Mouse (Mus musculus) neural tube, embryonic 11.5 days (tissue): ENCODE results near the gene Trappc2l. TPM values are rescaled to one million over a fixed set of nuclear protein-coding genes. Genes with fewer than 3 reads are reported as not detected.
A peak's percentile ranks its signal among the peaks of the same experiment; 100 is the strongest.
"Not testable (repeated sequence)": the region's sequence is repeated elsewhere in the genome, so short reads cannot be mapped to it uniquely, and the experiment has no call there.

Source experiments
- ATAC-seq: fragments of 200-750 bp; cut with Nextera tagmentation; 2 replicates; pipeline ENCODE4 v1.8.0; 2017; ENCODE audit warnings: moderate number of reproducible peaks, mild to moderate bottlenecking, moderate TSS enrichment, moderate library complexity; ENCODE audit not compliant: insufficient read depth, low FRiP score, low TSS enrichment
- DNase-seq: peaks from one replicate; pipeline ENCODE4 v3.0.0-alpha.2; 2015; ENCODE audit warnings: low spot score
- H3K27ac ChIP-seq: fragments of 300-500 bp; sonication (generic); 2 replicates; pipeline ENCODE4 v1.5.1; 2014; ENCODE audit warnings: low read depth, mild to moderate bottlenecking, low read length
- H3K27me3 ChIP-seq: fragments of 300-500 bp; sonication (generic); 2 replicates; pipeline ENCODE4 v1.6.1; 2014; ENCODE audit warnings: mild to moderate bottlenecking, low read length, mixed read lengths; ENCODE audit not compliant: control insufficient read depth, insufficient read depth
- H3K36me3 ChIP-seq: fragments of 300-500 bp; sonication (generic); 2 replicates; pipeline ENCODE4 v1.6.1; 2014; ENCODE audit warnings: mild to moderate bottlenecking, low read length, moderate library complexity, mixed read lengths; ENCODE audit not compliant: control insufficient read depth, insufficient read depth
- H3K4me1 ChIP-seq: fragments of 300-500 bp; sonication (generic); 2 replicates; pipeline ENCODE4 v1.6.1; 2014; ENCODE audit warnings: low read length, mixed read lengths; ENCODE audit not compliant: control insufficient read depth, insufficient read depth
- H3K4me2 ChIP-seq: fragments of 300-500 bp; sonication (generic); 2 replicates; pipeline ENCODE4 v1.6.1; 2014; ENCODE audit warnings: low read depth, mild to moderate bottlenecking, moderate library complexity
- H3K4me3 ChIP-seq: fragments of 300-500 bp; sonication (generic); 2 replicates; pipeline ENCODE4 v1.5.1; 2014; ENCODE audit warnings: low read depth, low read length
- H3K9ac ChIP-seq: fragments of 300-500 bp; sonication (generic); 2 replicates; pipeline ENCODE4 v1.6.1; 2014; ENCODE audit warnings: mild to moderate bottlenecking, low read length
- H3K9me3 ChIP-seq: fragments of 300-500 bp; sonication (generic); 2 replicates; pipeline ENCODE4 v1.6.1; 2016; ENCODE audit warnings: low read length; ENCODE audit not compliant: control insufficient read depth
- WGBS: fragments of 180-500 bp; shearing (Covaris S2); extraction: QIAGEN DNeasy Blood & Tissue Kit; methylation state at CpG from one replicate; pipeline ENCODE4 v1.1.7; 2014; 5-methylcytosine and 5-hydroxymethylcytosine counted together
- polyA plus RNA-seq: library from polyadenylated mRNA; unstranded; fragments of >200 nt; fragmentation: Nextera tagmentation; extraction: Ambion mirVana; gene quantifications from 2 replicates; pipeline ENCODE4 v1.2.1, GENCODE M21; 2014

Gene Trappc2l
- polyA plus RNA-seq, 1 experiment from 2014 or later: 59.7 TPM

GRCm38 (mm10) chr8:122626896-122627295 is 15.5 kb downstream of the Trappc2l start:
- Histone ChIP-seq H3K9ac (no peak overlapping the region), H3K4me1 (no peaks in the 10 kb centered on the region; the same call in 1 of the 2 replicates), H3K27ac (no peak overlapping the region), H3K4me3 (no peak overlapping the region), H3K9me3 (no peaks in the 10 kb centered on the region), H3K4me2 (no peak overlapping the region), H3K36me3 (no peaks in the 10 kb centered on the region), H3K27me3 (no peaks in the 10 kb centered on the region)
- DNase-seq (no peak), ATAC-seq (no peak)
- WGBS: 72% methylated on average over 2 of the region's 2 CpGs

- Histone ChIP-seq H3K4me1 (no peaks in the 10 kb centered on the region; the same call in 1 of the 2 replicates), H3K9ac (no peak overlapping the region), H3K4me2 (no peak overlapping the region), H3K27ac (no peak overlapping the region), H3K9me3 (no peaks in the 10 kb centered on the region), H3K27me3 (no peaks in the 10 kb centered on the region), H3K4me3 (no peak overlapping the region), H3K36me3 (no peaks in the 10 kb centered on the region; the same call in 1 of the 2 replicates)
- WGBS: 30% methylated on average over 10 of the region's 10 CpGs
- DNase-seq (no peak), ATAC-seq (no peak)
These were observed 17.9 kb downstream of the Trappc2l start for GRCm38 (mm10) chr8:122629388-122629787.

- Histone ChIP-seq H3K27ac (no peak overlapping the region), H3K27me3 (no peaks in the 10 kb centered on the region), H3K36me3 (no peaks in the 10 kb centered on the region; the same call in 1 of the 2 replicates), H3K9me3 (no peaks in the 10 kb centered on the region), H3K4me1 (no peaks in the 10 kb centered on the region; the same call in 1 of the 2 replicates), H3K4me2 (no peak overlapping the region), H3K4me3 (no peak overlapping the region), H3K9ac (no peak overlapping the region)
- no peak for DNase-seq
- WGBS: 68% methylated on average over 22 of the region's 22 CpGs
- no peak for ATAC-seq
These were observed 19.3 kb downstream of the Trappc2l start for GRCm38 (mm10) chr8:122630696-122631095.

- H3K9ac ChIP-seq, H3K36me3 ChIP-seq, H3K27me3 ChIP-seq, H3K9me3 ChIP-seq, ATAC-seq, H3K4me2 ChIP-seq, H3K4me1 ChIP-seq, DNase-seq, H3K4me3 ChIP-seq, H3K27ac ChIP-seq: not testable (repeated sequence)
- WGBS: 77% methylated on average over 3 of the region's 3 CpGs
These were observed 20.7 kb downstream of the Trappc2l start for GRCm38 (mm10) chr8:122632134-122632533.

- H3K9me3 ChIP-seq: no peaks in the 10 kb centered on the region
- H3K36me3 ChIP-seq: no peaks in the 10 kb centered on the region; the same call in 1 of the 2 replicates
- WGBS: 95% methylated on average over 14 of the region's 14 CpGs
These were observed 21.8 kb downstream of the Trappc2l start for GRCm38 (mm10) chr8:122633205-122633604.

GRCm38 (mm10) chr8:122635878-122636802 is 24.7 kb downstream of the Trappc2l start:
- Histone ChIP-seq H3K27ac (no peak overlapping the region), H3K27me3 (no peaks in the 10 kb centered on the region), H3K4me3 (no peak overlapping the region), H3K36me3 (no peaks in the 10 kb centered on the region; the same call in 1 of the 2 replicates), H3K9ac (no peak overlapping the region), H3K4me1 (peaks cover 19% of the 10 kb centered on the region), H3K4me2 (no peak overlapping the region), H3K9me3 (no peaks in the 10 kb centered on the region)
- DNase-seq (no peak), ATAC-seq (no peak)
- 69% methylated on average over 14 of the region's 14 CpGs for WGBS

More at GRCm38 (mm10) chr8:122633205-122633604, 21.8 kb downstream of the Trappc2l start:
- no peak overlapping the region for H3K9ac ChIP-seq
- DNase-seq (no peak), ATAC-seq (no peak)
- no peak overlapping the region for H3K4me3 ChIP-seq
- no peaks in the 10 kb centered on the region; the same call in 1 of the 2 replicates for H3K4me1 ChIP-seq
- no peaks in the 10 kb centered on the region for H3K27me3 ChIP-seq
- no peak overlapping the region for H3K4me2 ChIP-seq
- H3K27ac ChIP-seq: no peak overlapping the region

GRCm38 (mm10) chr8:122636803-122637175 is 25.3 kb downstream of the Trappc2l start:
- Histone ChIP-seq H3K4me3 (no peak overlapping the region), H3K27me3 (no peaks in the 10 kb centered on the region), H3K9me3 (no peaks in the 10 kb centered on the region), H3K4me2 (no peak overlapping the region), H3K27ac (no peak overlapping the region), H3K36me3 (no peaks in the 10 kb centered on the region; the same call in 1 of the 2 replicates), H3K9ac (no peak overlapping the region), H3K4me1 (peaks cover 19% of the 10 kb centered on the region)
- DNase-seq (no peak), ATAC-seq (no peak)
- 71% methylated on average over 9 of the region's 9 CpGs for WGBS

- ATAC-seq (no peak), DNase-seq (no peak)
- Histone ChIP-seq H3K27ac (no peak overlapping the region), H3K4me1 (peaks cover 19% of the 10 kb centered on the region), H3K9ac (no peak overlapping the region), H3K4me3 (no peak overlapping the region), H3K27me3 (no peaks in the 10 kb centered on the region), H3K36me3 (no peaks in the 10 kb centered on the region; the same call in 1 of the 2 replicates), H3K4me2 (no peak overlapping the region), H3K9me3 (no peaks in the 10 kb centered on the region)
- 91% methylated on average over 9 of the region's 9 CpGs for WGBS
These were observed 25.8 kb downstream of the Trappc2l start for GRCm38 (mm10) chr8:122637230-122637629.

- no peak for ATAC-seq
- Histone ChIP-seq H3K4me3 (no peak overlapping the region), H3K9me3 (no peaks in the 10 kb centered on the region), H3K27ac (0 out of 2 replicates have a peak overlapping the region, but pooled peaks have one; percentile 53), H3K4me1 (peaks cover 19% of the 10 kb centered on the region), H3K4me2 (no peak overlapping the region), H3K36me3 (no peaks in the 10 kb centered on the region), H3K9ac (no peak overlapping the region), H3K27me3 (no peaks in the 10 kb centered on the region)
- 60% methylated on average over 16 of the region's 16 CpGs for WGBS
- no peak for DNase-seq
These were observed 27.2 kb downstream of the Trappc2l start for GRCm38 (mm10) chr8:122638601-122639000.
